7 mouse cellular contexts compared by ENCODE assay signal in genomic region chr3:21952695-21953415, GRCm38 (mm10).
DNase-seq lines count a peak whose midpoint lies in the region; ATAC-seq lines count a peak whose summit lies in the region.

No protein-coding gene starts in this region.

- H3K9me3 ChIP-seq in kidney, embryonic 15.5 days (replicated peaks) = no peaks in the 10 kb centered on the region
- no peaks in the 10 kb centered on the region for H3K9me3 ChIP-seq in midbrain, embryonic 10.5 days (replicated peaks)

- no peak overlapping the region for H3K4me3 ChIP-seq in kidney, embryonic 15.5 days (replicated peaks)
- no peak overlapping the region for H3K4me3 ChIP-seq in midbrain, embryonic 10.5 days

- peaks cover 15% of the 10 kb centered on the region for H3K4me1 ChIP-seq in kidney, embryonic 15.5 days
- H3K4me1 ChIP-seq in midbrain, embryonic 10.5 days = peaks cover 17% of the 10 kb centered on the region

- no peaks in the 10 kb centered on the region for H3K36me3 ChIP-seq in kidney, embryonic 15.5 days
- H3K36me3 ChIP-seq in midbrain, embryonic 10.5 days = no peaks in the 10 kb centered on the region

- peak; percentile 71 for DNase-seq in MEL-GATA-1-ER (ENCODE audit: extremely low read depth, low read depth)
- peak; percentile 64 for DNase-seq in adrenal gland, postnatal 14 days
- peak; percentile 90 to 94 for DNase-seq in heart, adult 18-20 months
- DNase-seq in midbrain, embryonic 10.5 days (ENCODE audit: low spot score) = no peak

- H3K4me2 ChIP-seq in kidney, embryonic 15.5 days = no peak overlapping the region

- no peak overlapping the region for H3K9ac ChIP-seq in kidney, embryonic 15.5 days

- H3K27ac ChIP-seq in kidney, embryonic 15.5 days = peak overlapping the region; percentile 62
- H3K27ac ChIP-seq in midbrain, embryonic 10.5 days (replicated peaks) = no peak overlapping the region

- WGBS in kidney, embryonic 15.5 days = 44% methylated on average over 8 of the region's 8 CpGs
- WGBS in midbrain, embryonic 10.5 days = 66% methylated on average over 8 of the region's 8 CpGs

- ATAC-seq in kidney, embryonic 15.5 days (replicated peaks; ENCODE audit: low FRiP score) = peak; percentile 34; the same call in 1 of the 2 replicates
- peak; percentile 55 for ATAC-seq in megakaryocyte progenitor cell, adult 5-6 weeks (replicated peaks; ENCODE audit: poor library complexity)
- no peak for ATAC-seq in cerebellum, adult (ENCODE audit: insufficient number of reproducible peaks, low FRiP score, low TSS enrichment)

- H3K27me3 ChIP-seq in kidney, embryonic 15.5 days = no peaks in the 10 kb centered on the region
- H3K27me3 ChIP-seq in midbrain, embryonic 10.5 days (ENCODE audit: low read depth, poor library complexity, severe bottlenecking) = no peaks in the 10 kb centered on the region
